Mouse (Mus musculus) heart, adult 2 months (tissue): ENCODE results near the gene Pdxp.

ENCODE experiments used
- CTCF ChIP-seq: fragments of 200-600 bp; IDR thresholded peaks from 2 replicates; pipeline ENCODE4 v1.8.1; 2022; ENCODE audit warnings: antibody characterized with exemption, mild to moderate bottlenecking, moderate library complexity
- POLR2A ChIP-seq: fragments of 200-500 bp; IDR thresholded peaks from 2 replicates; pipeline ENCODE4 v1.6.1; 2011; ENCODE audit warnings: mild to moderate bottlenecking, low read depth, low read length, control low read depth; ENCODE audit not compliant: insufficient read depth

- no peak for TF ChIP-seq CTCF
- no peak for TF ChIP-seq POLR2A
Observed at GRCm38 (mm10) chr15:78896149-78896548, 17.6 kb upstream of the Pdxp start.
